Mouse (Mus musculus) thymus, postnatal 0 days (tissue): ENCODE results near the gene Chrng. TPM values are rescaled to one million over a fixed set of nuclear protein-coding genes. Genes with fewer than 3 reads are reported as not detected.

Experiments
- DNase-seq: peaks from one replicate; pipeline ENCODE4 v3.0.0-alpha.2; 2015; ENCODE audit warnings: low spot score
- polyA plus RNA-seq: library from polyadenylated mRNA; unstranded; fragments of >200 nt; fragmentation: Nextera tagmentation; extraction: Ambion mirVana; gene quantifications from 2 replicates; pipeline ENCODE4 v1.2.1, GENCODE M21; 2015

The Chrng gene
- 0.53 and 0.70 TPM in 2 replicates for polyA plus RNA-seq

- DNase-seq, result no peak
These were observed at the start of gene Chrng for GRCm38 (mm10) chr1:87204465-87204864. TSS of gene Chrng (plus strand) at chr1:87204657.

GRCm38 (mm10) chr1:87155531-87156198, 48.8 kb upstream of the Chrng start:
- DNase-seq, result no peak

- no peak for DNase-seq
These were observed 48.3 kb upstream of the Chrng start, which contains the start of gene Ecel1 for GRCm38 (mm10) chr1:87156199-87156587. TSS of gene Ecel1 (minus strand) at chr1:87156521.

- DNase-seq, result no peak
These were observed 45.1 kb upstream of the Chrng start for GRCm38 (mm10) chr1:87159396-87159795.

DNA sequence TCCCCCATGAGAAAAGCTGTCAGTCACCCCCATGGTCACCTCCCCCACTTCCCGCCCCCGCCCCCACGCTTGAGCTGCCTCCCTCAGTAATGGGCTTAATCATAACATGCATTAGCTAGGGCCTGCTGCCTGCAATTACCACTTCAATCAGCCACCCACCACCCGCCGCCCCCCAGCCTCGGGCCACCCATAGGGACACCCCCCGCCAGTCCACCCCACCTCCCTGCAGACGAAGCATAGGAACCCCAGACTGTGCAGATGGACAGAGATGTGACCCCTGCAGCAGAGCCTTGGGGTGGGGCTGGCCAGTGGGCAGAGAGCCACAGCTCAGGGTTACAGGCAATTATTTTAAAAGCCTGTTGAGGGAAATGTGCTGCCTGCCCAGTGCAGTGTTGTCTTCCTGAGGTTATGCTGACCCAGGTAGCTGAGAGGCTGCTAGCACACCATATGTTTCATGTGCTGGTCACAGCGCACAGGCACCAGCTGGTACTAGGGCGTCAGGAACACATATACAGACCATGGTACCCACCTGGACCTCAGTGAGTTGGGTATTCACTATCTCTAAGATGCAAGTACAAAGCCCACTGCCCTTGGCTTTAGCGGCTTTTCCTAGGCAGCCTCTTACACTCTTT, 40.2 kb upstream of the Chrng start:
- DNase-seq, result no peak

- DNase-seq, result no peak
These were observed 39.7 kb upstream of the Chrng start for GRCm38 (mm10) chr1:87164796-87165184.

DNA sequence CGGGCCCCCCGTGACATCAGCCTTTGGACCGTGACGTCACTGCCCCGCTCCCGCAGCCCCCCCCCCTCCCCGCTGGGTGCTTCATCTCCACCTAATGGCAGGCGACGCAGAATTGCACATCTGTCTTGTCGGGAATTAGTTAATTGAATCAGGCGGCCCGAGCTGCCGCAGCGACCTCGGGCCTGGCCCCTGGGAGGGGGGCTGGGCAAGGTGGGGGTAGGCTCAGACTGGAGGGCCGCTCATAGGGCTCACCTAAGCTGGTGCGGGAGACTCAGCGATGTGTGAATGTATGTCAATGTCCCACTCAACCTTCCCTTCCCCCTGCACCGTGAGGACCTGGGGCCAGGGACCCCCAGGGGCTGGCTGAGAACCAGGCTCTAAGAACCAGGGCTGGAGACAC, 34.0 kb upstream of the Chrng start:
- DNase-seq, result no peak

GRCm38 (mm10) chr1:87171312-87171711, 33.1 kb upstream of the Chrng start:
- no peak for DNase-seq

GRCm38 (mm10) chr1:87172316-87172715, 32.1 kb upstream of the Chrng start:
- no peak for DNase-seq

DNA sequence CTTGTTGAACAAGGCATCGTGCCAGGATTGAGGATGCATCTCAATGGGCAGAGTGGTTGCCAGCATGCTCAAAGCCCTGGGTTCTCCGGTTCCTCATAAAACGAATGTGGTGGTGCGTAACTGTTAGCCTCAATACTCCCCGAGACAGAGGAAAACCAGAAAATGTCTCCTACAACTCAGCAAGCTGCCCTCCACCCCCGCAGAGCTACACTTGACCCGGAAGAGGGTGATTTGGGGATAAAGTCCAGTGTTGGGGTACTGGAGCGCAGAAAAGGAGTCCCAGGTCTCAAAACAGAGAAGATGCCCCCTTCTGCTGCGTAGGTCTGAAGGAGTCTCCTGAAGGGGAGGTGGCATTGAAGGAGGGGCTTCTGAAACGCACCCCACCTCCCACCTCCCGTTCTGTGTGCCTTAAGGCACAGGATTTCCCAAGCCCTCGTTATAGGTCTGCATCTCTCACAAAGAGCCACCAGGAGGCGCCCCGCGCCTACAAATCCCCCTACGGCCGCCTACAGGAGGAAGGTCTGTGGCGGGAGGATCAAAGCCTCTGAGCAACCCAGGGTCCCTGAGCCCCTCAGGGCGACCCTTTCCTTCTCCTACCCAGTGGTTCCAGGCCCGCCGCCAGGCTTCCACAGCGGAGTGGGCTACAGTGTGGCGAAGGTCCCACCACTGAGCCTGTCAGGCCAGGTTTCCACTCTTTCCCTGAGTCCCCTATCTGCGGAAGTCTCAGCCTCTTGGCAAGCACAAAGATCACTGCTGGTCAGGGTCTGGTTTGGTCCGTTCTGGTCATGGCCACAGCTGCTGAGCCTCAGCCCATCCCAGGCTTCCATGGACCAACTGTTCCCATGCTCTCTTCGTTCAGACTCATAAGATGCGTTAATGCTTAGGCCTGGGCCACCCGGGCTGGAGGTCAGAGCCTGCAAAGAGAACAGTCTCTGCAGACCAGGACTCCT, 30.2 kb upstream of the Chrng start:
- DNase-seq, result peak; percentile 73

GRCm38 (mm10) chr1:87175852-87176292, 28.6 kb upstream of the Chrng start:
- no peak for DNase-seq

GRCm38 (mm10) chr1:87180896-87181295, 23.6 kb upstream of the Chrng start:
- DNase-seq, result no peak

- DNase-seq, result no peak
These were observed 21.4 kb upstream of the Chrng start, which contains the start of gene Prss56 for GRCm38 (mm10) chr1:87183013-87183412. TSS of gene Prss56 (plus strand) at chr1:87183313.

DNA sequence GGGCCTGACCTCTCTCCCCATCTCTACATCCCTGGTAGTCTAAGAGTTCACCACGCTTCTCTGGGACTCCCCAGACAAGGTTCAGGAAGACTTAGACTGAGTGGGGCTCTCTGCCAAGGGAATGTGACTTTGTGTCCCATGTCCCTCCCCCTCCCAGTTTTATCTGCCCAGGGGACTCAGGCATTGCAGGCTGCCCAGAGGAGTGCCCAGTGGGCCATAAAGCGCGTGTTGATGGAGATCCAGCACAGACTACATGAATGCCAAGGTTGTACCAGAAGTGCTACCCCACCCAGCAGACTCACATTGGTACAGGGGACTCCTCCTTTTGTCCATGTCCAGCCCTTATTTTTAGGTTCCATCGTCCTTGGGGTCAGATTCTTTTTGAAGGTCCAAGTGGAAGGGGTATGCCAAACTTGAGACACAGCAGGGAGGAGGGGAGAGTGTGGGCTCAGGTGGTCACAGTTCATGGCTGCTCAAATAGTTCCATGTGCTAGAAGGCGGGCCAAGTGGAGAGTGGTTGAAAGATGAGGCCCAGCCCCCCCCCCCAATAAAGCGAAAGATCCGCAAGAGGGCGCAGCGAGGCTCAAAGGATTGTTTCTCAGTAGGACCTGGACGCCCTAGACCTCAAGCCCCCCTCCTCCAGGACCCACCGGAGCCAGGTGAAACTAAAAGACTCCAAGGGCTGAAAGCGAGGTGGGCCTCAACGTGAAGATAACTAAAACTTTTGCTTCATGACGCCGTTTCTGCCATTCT, 20.3 kb upstream of the Chrng start:
- no peak for DNase-seq

DNA sequence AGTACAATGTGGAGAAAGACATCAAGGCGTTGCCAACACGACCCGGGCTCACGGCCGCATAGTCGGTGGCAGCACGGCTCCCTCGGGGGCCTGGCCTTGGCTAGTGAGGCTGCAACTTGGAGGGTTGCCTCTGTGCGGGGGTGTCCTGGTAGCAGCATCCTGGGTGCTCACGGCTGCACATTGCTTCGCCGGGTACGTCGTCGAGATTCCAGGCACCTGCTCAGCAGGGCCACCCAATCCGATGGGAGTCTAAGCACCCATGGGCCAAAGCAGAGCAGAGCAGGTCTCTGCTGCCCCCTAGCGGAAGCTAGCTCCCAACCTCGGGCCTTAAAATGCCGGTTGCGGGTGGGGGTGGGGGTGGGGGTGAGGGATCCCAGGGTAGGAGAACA, 19.7 kb upstream of the Chrng start:
- peak; percentile 73 for DNase-seq

- peak; percentile 24 for DNase-seq
These were observed 18.9 kb upstream of the Chrng start for GRCm38 (mm10) chr1:87185526-87185925.

DNA sequence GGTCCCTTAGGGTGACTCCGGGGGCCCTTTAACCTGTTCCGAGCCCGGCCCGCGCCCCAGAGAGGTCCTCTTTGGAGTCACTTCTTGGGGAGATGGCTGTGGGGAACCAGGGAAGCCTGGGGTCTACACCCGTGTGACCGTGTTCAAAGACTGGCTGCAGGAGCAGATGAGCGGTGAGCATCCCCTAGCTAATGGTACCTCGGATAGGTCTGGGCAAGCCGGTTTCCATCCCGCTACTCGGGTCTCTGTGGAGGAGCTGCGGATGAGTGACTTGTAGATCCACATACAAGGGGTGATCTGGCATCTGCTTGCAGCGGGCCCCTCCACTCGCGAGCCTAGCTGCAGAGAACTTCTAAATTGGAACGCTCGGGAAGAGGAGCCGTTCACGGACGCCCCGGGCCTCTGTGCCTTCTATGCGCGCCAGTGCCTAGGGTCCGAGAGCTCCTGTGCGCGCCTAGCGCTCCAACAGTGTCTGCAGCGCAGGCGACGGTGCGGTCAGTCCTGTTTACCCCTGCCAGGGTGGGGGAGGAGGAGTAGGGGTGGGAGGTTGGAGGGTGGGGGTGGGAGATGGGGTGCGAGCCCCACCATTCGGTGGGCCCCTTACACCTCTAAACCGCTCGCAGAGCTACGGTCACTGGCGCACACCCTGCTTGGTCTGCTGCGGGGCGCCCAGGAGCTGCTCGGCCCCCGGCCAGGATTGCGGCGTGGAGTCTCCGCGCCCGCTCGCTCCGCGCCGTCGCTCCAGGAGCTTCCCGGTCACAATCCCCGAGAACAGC, 18.0 kb upstream of the Chrng start:
- no peak for DNase-seq

GRCm38 (mm10) chr1:87187037-87187355, 17.5 kb upstream of the Chrng start:
- DNase-seq, result peak; percentile 66

DNA sequence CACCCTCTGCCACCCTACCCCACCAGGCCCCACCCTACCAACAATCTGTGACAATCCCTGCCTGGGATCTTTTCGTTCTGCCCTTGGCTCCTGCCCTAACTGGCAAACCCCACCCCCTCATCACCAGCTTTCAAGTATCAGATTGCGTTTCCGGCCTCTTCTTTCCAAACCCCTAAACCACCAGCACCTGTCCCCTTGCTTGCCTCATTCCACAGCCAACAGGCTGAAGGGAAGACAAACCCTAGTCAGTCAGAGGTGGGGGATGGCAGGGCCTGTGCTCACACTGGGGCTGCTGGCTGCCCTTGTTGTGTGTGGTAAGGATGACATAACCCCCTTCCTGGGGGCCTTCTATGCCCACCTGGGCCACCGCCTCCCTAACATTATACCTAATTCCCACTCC, 14.0 kb upstream of the Chrng start, which contains the start of gene Chrnd:
Gene Chrnd, plus strand, starts transcription at position 179 of the 400 bp plus-strand sequence.
- peak; percentile 40 for DNase-seq

GRCm38 (mm10) chr1:87197296-87197695, 7.2 kb upstream of the Chrng start:
- DNase-seq, result no peak
